Mouse (Mus musculus) forebrain, embryonic 16.5 days (tissue): ENCODE results near the gene Ppp2r2c. TPM values are rescaled to one million over a fixed set of nuclear protein-coding genes. Genes with fewer than 3 reads are reported as not detected.

Experiments used
- ATAC-seq: fragments of 200-750 bp; cut with Nextera tagmentation; 2 replicates; pipeline ENCODE4 v1.8.0; 2017; ENCODE audit warnings: mild to moderate bottlenecking, moderate library complexity
- H3K27ac ChIP-seq: fragments of 300-500 bp; sonication (generic); 2 replicates; pipeline ENCODE4 v1.5.1; 2014; ENCODE audit warnings: low read length, control low read depth
- H3K27me3 ChIP-seq: fragments of 300-500 bp; sonication (generic); replicated peaks from 2 replicates; pipeline ENCODE4 v1.6.1; 2014; ENCODE audit warnings: low read length; ENCODE audit not compliant: control insufficient read depth, insufficient read depth
- H3K36me3 ChIP-seq: fragments of 300-500 bp; sonication (generic); 2 replicates; pipeline ENCODE4 v1.6.1; 2014; ENCODE audit not compliant: control insufficient read depth, insufficient read depth
- H3K4me1 ChIP-seq: fragments of 300-500 bp; sonication (generic); replicated peaks from 2 replicates; pipeline ENCODE4 v1.6.1; 2014; ENCODE audit warnings: low read length; ENCODE audit not compliant: control insufficient read depth, insufficient read depth
- H3K4me2 ChIP-seq: fragments of 300-500 bp; sonication (generic); 2 replicates; pipeline ENCODE4 v1.6.1; 2014; ENCODE audit warnings: mild to moderate bottlenecking, low read length, control low read depth
- H3K4me3 ChIP-seq: fragments of 300-500 bp; sonication (generic); replicated peaks from 2 replicates; pipeline ENCODE4 v1.5.1; 2014; ENCODE audit warnings: mild to moderate bottlenecking, low read length, control low read depth
- H3K9ac ChIP-seq: fragments of 300-500 bp; sonication (generic); replicated peaks from 2 replicates; pipeline ENCODE4 v1.6.1; 2014; ENCODE audit warnings: low read depth, low read length, control low read depth
- H3K9me3 ChIP-seq: fragments of 300-500 bp; sonication (generic); 2 replicates; pipeline ENCODE4 v1.6.1; 2016; ENCODE audit warnings: low read length; ENCODE audit not compliant: control insufficient read depth
- WGBS: fragments of 180-500 bp; shearing (Covaris S2); extraction: QIAGEN DNeasy Blood & Tissue Kit; methylation state at CpG from one replicate; pipeline ENCODE4 v1.1.7; 2014; 5-methylcytosine and 5-hydroxymethylcytosine counted together
- polyA plus RNA-seq: library from polyadenylated mRNA; unstranded; fragments of >200 nt; fragmentation: Nextera tagmentation; extraction: Ambion mirVana; gene quantifications from 2 replicates; pipeline ENCODE4 v1.2.1, GENCODE M21; 2015

Gene Ppp2r2c
- polyA plus RNA-seq, 1 experiment from 2014 or later, result 38.3 TPM

- H3K4me3 ChIP-seq, result peak overlapping the region; percentile 57
- H3K36me3 ChIP-seq, result no peaks in the 10 kb centered on the region
- WGBS, result 5% methylated on average over 6 of the region's 6 CpGs
- no peaks in the 10 kb centered on the region for H3K9me3 ChIP-seq
- H3K27ac ChIP-seq, result no peak overlapping the region
- ATAC-seq, result no peak
- H3K27me3 ChIP-seq, result peaks cover 70% of the 10 kb centered on the region
- H3K4me2 ChIP-seq, result peak overlapping the region; percentile 65
- H3K9ac ChIP-seq, result peak overlapping the region; percentile 72
- peaks cover 19% of the 10 kb centered on the region for H3K4me1 ChIP-seq
Measured at GRCm38 (mm10) chr5:36867561-36867960, 752 bp upstream of the Ppp2r2c start.

DNA sequence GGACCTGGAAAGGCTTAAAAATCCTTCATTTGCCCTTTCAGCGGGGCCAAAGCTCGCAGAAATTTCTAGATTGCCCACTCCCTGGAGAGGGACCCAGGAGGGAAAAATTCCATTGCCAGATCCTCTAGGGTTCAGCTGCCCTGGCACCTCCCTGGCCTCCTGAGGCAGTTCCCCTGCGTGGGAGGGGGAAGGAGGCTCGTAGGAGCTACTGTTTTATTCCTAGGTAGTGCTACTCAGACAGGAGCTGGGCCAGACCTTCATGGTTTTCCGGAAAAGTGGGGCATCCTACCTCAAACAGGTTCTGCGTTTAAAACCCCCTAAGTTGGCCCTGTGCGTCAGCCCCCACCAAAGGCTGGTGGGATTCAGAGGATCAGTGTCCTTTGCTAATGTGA lies 869 bp downstream of the Ppp2r2c start:
- peak overlapping the region; percentile 20; the same call in 1 of the 2 replicates for H3K27ac ChIP-seq
- H3K9me3 ChIP-seq, result no peaks in the 10 kb centered on the region
- H3K4me3 ChIP-seq, result peak overlapping the region; percentile 57
- WGBS, result 2% methylated on average over 7 of the region's 7 CpGs
- H3K9ac ChIP-seq, result peak overlapping the region; percentile 72
- H3K36me3 ChIP-seq, result no peaks in the 10 kb centered on the region
- H3K4me2 ChIP-seq, result peak overlapping the region; percentile 65
- peaks cover 74% of the 10 kb centered on the region for H3K27me3 ChIP-seq
- ATAC-seq, result peak; percentile 1; the same call in 1 of the 2 replicates
- peaks cover 19% of the 10 kb centered on the region for H3K4me1 ChIP-seq

DNA sequence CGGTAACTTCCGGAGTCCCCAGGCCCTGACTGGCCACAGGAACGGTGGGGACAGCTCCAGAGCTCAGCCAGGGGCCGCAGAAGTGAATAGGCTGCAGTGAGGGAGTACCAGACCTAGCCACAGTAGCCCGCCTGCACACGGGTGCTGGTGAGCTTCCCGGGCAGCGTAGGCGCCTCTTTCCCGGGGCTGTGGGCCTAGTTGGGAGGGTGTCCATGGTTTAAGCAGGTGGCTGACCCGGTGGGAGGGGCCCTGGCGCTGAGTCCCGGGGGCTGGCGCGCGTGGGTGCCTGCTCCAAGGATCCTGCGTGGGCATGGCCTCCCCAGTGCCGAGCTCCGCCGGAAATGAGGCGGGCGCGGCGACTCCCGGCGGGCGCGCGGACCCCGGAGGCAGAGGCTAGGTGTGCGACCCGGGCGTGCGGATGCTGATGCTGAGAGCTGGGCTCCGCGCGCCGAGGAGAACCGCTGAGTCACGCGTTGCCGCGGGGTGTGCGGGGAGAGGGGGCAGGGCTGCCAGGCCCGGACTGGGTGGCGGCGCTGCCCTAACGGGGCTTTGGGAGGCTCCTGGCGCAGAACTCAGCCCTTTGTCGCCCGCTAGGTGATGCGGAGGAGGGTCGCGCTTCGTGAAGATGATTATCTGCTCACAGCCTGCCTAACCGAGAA lies 1.4 kb downstream of the Ppp2r2c start:
- Histone ChIP-seq H3K4me3 (peak overlapping the region; percentile 57), H3K27ac (peak overlapping the region; percentile 33; the same call in 1 of the 2 replicates), H3K4me2 (peak overlapping the region; percentile 65), H3K9me3 (no peaks in the 10 kb centered on the region), H3K9ac (peak overlapping the region; percentile 72), H3K4me1 (peaks cover 19% of the 10 kb centered on the region), H3K36me3 (no peaks in the 10 kb centered on the region), H3K27me3 (peaks cover 76% of the 10 kb centered on the region)
- WGBS, result under 1% methylated on average over 56 of the region's 56 CpGs
- peak; percentile 64 for ATAC-seq

GRCm38 (mm10) chr5:36870916-36871315 lies 2.6 kb downstream of the Ppp2r2c start:
- Histone ChIP-seq H3K4me2 (no peak overlapping the region), H3K36me3 (no peaks in the 10 kb centered on the region), H3K4me3 (no peak overlapping the region), H3K4me1 (peaks cover 19% of the 10 kb centered on the region), H3K27me3 (peaks cover 71% of the 10 kb centered on the region), H3K27ac (no peak overlapping the region), H3K9me3 (no peaks in the 10 kb centered on the region), H3K9ac (no peak overlapping the region)
- WGBS, result 87% methylated on average over 6 of the region's 6 CpGs
- no peak for ATAC-seq

- Histone ChIP-seq H3K27me3 (peaks cover 22% of the 10 kb centered on the region), H3K4me1 (no peaks in the 10 kb centered on the region; the same call in 1 of the 2 replicates), H3K36me3 (no peaks in the 10 kb centered on the region), H3K4me3 (no peak overlapping the region), H3K27ac (no peak overlapping the region), H3K9me3 (no peaks in the 10 kb centered on the region), H3K4me2 (no peak overlapping the region), H3K9ac (no peak overlapping the region)
- ATAC-seq, result no peak
- 85% methylated on average over 4 of the region's 4 CpGs for WGBS
Measured at GRCm38 (mm10) chr5:36875956-36876355, 7.6 kb downstream of the Ppp2r2c start.

GRCm38 (mm10) chr5:36876777-36877396 lies 8.6 kb downstream of the Ppp2r2c start:
- H3K27me3 ChIP-seq, result peaks cover 13% of the 10 kb centered on the region
- H3K9ac ChIP-seq, result no peak overlapping the region
- no peaks in the 10 kb centered on the region for H3K9me3 ChIP-seq
- H3K27ac ChIP-seq, result no peak overlapping the region
- H3K4me2 ChIP-seq, result no peak overlapping the region
- 35% methylated on average over 7 of the region's 7 CpGs for WGBS
- no peaks in the 10 kb centered on the region for H3K36me3 ChIP-seq
- no peak for ATAC-seq
- H3K4me1 ChIP-seq, result no peaks in the 10 kb centered on the region; the same call in 1 of the 2 replicates
- no peak overlapping the region for H3K4me3 ChIP-seq

DNA sequence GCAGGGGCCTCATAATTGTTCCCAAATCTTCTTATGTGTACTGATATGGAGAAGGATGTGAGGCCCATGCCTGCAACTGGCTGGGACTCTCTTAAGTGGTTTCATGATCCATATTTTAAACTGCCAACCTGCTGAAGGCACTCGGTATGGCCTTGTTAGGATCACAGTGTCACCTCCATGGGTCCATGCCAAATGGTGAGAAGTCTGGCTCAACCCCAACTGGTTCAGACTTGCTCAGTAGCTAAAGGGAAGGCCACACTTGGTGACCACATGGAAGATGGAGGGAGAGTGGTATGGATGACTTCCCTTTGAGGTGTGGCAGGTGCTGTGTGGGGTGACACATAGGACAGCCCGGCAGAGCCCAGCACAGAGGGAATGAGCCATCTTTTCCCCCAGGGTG lies 9.3 kb downstream of the Ppp2r2c start:
- H3K4me3 ChIP-seq, result no peak overlapping the region
- no peak overlapping the region for H3K27ac ChIP-seq
- 89% methylated on average over 2 of the region's 2 CpGs for WGBS
- ATAC-seq, result no peak
- H3K4me1 ChIP-seq, result no peaks in the 10 kb centered on the region; the same call in 1 of the 2 replicates
- no peaks in the 10 kb centered on the region for H3K9me3 ChIP-seq
- H3K9ac ChIP-seq, result no peak overlapping the region
- H3K27me3 ChIP-seq, result peaks cover 7% of the 10 kb centered on the region; the same call in 1 of the 2 replicates
- no peak overlapping the region for H3K4me2 ChIP-seq
- H3K36me3 ChIP-seq, result no peaks in the 10 kb centered on the region

GRCm38 (mm10) chr5:36878801-36879200 lies 10.5 kb downstream of the Ppp2r2c start:
- H3K4me1 ChIP-seq, result no peaks in the 10 kb centered on the region; the same call in 1 of the 2 replicates
- no peaks in the 10 kb centered on the region for H3K36me3 ChIP-seq
- no peak overlapping the region for H3K27ac ChIP-seq
- ATAC-seq, result no peak
- 0 out of 2 replicates have a peak, but pooled peaks cover 3% of the 10 kb centered on the region for H3K27me3 ChIP-seq
- H3K9ac ChIP-seq, result no peak overlapping the region
- WGBS, result 85% methylated on average over 4 of the region's 4 CpGs
- H3K4me3 ChIP-seq, result no peak overlapping the region
- H3K4me2 ChIP-seq, result no peak overlapping the region
- no peaks in the 10 kb centered on the region for H3K9me3 ChIP-seq

- Histone ChIP-seq H3K9ac (no peak overlapping the region), H3K27ac (no peak overlapping the region), H3K9me3 (no peaks in the 10 kb centered on the region), H3K27me3 (no peaks in the 10 kb centered on the region), H3K4me2 (no peak overlapping the region), H3K4me1 (no peaks in the 10 kb centered on the region; the same call in 1 of the 2 replicates), H3K36me3 (no peaks in the 10 kb centered on the region), H3K4me3 (no peak overlapping the region)
- 61% methylated on average over 5 of the region's 5 CpGs for WGBS
- ATAC-seq, result no peak
Measured at GRCm38 (mm10) chr5:36880622-36881021, 12.3 kb downstream of the Ppp2r2c start.
